Mouse (Mus musculus) spleen, postnatal 10 days (tissue): ENCODE results near the gene Agbl3.

ENCODE experiments used
- DNase-seq, 2 experiments: peaks; one replicate each; pipeline ENCODE4 v3.0.0; 2021 to 2022; ENCODE audit warnings: low spot score in 2 of 2

Agbl3 gene

DNA sequence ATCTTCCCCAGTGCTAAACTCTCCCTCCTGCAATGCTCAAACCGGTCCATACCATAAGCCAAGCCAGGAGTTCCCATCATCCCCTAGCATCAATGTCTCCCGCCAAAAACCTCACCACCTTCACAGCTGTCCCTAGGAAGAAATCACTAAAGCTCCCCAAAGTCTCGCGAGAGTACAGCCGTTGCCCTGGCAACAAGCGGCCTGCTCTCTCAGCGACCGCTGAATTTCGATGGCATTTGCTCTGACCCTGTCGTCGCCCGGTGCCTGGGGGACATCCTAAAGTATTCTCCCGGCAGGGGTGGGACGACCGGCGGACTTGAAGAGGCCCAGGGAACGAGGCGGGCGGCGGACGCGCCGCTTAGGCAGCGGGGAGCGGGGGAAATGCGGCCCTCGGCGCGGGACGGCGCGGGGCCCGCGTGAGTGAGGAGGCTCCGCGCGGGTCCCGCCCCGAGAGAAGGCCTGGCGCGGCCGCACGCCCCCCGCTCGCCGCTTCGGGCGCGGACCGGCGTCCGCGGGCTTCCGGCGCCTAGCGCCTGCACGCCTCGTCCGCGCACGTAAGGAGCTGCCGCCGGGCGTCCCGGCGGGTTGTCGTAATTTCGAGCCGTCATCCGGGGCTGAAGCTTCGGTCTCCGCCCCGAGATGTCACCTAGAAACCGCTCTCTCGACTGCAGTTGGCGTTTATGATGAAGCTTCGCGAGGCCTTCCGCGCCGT lies at the start of gene Agbl3:
TSS of gene Agbl3 (plus strand) at position 202 of the 712 bp plus-strand sequence.
- peak; percentile 98 for DNase-seq

DNA sequence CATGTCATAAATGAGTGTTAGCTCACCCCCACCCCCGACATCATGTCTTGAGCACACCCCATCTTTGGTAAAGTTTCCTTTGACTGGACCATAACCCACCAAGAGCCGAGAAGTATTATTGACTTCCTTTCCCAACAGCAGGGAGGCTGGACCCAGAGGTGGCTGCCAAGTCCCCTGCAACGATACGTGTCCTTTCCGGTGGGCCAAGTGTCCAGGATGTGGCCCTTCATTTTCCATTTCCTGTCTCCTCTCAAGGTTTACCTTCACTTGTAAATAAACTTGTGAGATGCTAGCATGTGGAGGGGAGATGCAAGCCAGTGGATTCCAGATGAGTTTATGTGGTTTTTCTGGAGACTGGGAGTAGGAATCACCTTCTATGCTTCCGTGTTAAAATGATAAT lies 49.2 kb upstream of the Agbl3 start:
- DNase-seq = no peak

DNA sequence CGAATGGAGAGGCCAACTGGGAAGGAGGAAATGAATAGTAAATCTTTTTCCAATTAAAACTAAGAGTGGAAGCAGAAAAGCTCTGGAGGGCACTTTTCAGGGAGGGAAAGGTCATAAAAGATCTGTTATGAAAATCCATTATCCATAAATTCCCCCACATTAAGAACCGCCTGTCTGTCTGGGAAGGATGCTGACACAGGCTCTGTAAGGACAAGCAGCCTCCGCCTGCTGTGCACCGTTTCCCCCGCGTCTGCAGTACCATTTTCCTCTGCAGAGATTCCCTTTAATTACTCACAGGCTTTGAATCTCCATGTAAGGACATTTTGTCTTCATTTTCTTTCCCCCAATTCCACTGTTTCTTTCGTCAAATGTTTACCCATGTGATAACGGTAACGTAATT lies 48.7 kb upstream of the Agbl3 start:
- no peak for DNase-seq

DNA sequence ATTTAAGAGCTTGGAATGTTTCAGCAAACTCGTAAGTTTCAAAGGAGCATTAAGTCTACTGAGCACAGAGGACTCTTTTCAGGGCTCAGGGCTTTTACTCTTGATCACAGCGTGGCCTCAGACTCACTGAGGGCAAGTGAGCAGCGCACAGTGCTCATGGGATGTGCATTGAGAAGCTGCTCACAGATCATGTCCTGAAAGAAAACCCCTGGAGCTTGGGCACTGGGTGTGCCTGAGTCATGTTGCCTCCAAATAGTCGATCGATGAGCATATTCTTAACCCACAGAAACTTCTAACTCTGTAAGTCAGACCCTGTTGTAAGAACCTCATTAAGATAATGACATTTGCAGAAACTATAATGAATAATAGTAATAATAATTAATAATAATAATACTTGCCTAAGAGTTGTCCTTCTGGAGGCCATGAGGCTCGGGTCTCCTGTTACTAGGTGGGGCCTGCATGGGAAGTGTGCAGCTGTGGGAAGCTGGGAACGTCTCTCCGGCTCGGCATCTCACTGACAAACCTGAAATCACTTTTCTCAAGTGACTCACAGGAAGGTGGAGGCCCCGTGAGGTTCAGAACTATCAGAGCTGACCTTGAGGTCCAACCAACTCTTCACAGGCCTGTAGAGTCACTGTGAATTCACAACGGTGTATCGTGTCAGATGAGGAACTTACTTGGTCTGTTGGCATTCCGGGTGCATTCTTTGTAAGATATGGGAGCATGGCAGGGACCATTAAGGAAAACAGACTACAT lies 45.1 kb upstream of the Agbl3 start:
- DNase-seq = no peak

DNA sequence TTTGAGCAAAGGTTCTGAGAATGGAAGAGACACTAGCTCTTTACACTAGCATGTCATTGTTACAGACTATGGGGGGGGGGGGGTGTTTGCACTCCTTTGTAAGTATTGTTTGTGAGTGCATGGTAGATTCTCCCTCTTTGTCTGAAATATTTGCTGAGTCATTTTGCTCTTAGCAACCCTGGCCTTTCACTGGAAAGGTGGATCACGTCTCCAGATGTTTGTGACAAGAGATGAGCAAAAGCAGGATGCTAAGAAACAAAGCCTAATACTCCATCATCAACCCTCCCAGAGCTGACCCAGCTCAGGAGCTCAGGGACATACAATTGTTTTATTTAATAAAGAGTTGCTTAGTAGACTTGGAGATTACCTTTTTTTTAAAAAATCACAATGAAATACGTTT lies 43.3 kb upstream of the Agbl3 start:
- DNase-seq = no peak

DNA sequence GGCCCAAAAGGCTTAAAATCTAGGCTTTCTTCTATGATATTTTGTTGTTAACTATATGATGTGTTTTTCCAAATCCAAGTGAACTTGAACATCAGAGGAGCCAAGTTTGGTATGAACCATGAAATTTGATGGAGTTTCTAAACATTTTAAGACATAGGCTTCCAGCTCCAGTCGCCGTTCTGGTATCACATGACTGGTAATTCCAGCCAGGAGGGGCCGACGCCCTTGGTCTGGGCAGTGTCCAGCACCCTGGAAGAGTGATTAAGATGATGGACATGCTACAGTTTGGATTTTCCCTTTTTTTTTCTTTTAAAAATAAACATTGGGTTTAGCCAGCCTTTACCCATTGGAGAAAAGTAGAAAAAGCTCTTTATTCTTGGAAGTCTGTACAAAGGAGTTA lies 36.3 kb upstream of the Agbl3 start:
- no peak for DNase-seq

DNA sequence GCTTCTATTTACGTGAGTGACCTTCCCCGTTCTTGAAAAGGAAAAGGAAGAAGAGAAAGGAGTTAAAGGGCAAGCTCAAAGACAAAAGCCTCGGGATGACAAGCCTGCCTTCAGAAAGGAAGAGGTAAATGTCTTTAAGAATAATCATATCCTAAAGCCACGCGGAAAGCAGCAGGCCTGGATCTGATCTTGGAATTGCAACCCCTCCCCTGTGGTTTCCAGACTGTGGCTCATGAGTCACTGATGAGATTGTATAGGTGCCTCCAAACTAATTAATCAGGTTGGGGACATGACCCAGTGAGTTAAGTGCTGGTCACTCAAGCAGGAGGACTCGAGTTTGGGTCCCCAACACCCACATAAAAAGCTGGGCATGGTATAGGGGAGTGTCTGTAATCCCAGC lies 32.4 kb upstream of the Agbl3 start:
- DNase-seq = no peak

DNA sequence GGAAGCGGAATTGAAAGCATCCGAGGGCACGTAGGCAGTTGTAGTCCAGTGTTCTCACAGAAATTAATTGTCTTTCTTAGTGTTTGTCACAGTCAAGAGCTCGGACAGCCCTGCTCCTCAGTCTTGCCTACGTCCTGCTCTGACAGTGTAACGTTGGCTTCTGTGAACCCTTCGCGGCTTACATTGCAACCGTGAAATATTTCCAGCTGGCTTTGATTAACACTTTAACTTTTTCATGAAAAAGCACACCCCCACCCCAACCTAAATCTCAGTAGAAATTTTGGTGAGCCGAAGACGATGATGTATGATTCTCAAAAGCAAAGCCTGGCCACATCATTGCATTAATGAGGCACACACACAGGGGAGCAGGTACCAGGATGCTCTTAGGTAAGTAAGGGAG lies 31.7 kb upstream of the Agbl3 start:
- DNase-seq = no peak

DNA sequence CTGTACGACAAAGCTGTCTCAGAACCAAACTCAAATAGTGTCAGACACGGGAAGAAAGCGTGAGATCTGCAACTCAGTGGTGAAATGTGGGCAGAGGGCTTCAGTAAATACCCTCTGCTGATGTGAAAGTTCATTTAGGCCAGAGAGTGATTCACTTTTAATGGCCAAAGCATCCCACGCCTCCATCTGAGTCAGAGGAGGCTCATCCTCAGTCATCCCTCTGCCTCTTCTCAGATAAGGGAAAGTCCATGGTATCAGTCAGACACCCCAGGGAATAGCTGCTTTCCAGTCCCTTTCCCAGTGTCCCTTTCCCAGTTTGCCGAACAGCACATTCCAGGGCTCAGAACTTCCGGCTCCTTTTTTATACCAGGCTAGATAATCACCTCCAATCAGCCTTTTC lies 30.7 kb upstream of the Agbl3 start:
- DNase-seq = no peak

DNA sequence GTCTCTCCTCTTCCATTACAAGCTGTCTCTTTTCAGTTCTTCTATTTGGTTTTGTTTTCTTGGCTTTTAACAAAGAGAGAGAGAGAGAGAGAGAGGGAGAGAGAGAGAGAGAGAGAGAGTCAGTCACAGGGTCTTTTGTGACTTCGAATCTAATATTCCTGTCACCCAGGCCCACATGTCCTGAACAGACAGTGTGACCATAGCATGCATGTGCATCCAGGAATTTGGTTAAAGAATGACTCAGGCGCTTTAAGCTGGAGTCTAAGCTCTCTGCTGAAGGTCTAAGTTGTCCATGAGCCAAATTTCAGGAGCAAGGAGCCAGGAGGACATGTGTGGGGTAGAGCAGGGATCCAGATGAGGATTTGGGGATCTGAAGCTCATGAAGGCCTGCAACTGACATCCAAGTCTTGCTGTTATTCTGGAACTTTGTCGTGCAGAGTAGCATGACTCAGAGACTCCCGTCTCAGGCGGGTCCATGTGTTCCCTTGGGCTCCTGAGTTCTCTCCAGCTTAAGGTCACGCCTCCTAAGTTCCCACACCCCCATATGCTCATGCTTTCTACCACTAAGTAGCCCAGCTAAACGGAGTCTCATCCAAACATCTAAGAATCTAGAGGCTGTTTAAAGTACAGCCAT lies 29.6 kb upstream of the Agbl3 start:
- DNase-seq = no peak

DNA sequence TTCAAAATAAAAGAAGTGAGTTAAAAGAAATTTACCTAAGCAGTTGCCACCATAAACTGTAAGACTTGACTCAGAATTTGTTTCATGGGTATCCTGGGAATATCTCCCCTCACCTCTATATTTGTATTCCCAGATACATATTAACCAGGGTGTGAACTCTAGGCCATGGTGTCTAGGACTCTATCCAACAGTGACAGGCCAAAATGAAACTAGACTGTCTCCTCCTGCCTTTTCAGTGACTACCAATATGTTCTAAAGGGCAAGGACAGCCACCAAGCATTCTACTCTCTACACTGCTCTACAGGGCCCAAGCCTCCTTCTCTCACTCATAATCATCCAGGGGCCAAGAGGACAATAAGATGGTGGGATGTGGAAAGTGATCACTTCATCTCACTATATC lies 28.6 kb upstream of the Agbl3 start:
- DNase-seq = no peak

DNA sequence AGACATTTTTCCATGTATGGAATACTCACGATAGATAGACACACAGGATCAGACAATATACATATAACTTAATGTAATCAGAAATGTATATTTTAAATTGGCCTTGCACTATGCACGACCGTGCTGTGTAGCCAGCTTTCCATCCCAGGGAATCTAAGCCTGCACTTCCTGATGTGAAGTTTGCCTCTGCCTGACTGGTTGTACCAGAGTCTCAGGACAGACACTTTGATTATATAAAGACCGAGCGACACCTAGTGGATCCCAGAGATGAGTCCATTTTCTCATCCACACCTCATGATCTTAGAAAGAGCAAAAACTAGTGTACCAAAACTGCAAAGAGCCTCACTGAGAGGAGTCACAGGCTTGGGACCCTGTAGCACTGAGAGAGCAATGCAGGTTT lies 25.8 kb upstream of the Agbl3 start:
- peak in 1 of 2 experiments; percentile 29 for DNase-seq

DNA sequence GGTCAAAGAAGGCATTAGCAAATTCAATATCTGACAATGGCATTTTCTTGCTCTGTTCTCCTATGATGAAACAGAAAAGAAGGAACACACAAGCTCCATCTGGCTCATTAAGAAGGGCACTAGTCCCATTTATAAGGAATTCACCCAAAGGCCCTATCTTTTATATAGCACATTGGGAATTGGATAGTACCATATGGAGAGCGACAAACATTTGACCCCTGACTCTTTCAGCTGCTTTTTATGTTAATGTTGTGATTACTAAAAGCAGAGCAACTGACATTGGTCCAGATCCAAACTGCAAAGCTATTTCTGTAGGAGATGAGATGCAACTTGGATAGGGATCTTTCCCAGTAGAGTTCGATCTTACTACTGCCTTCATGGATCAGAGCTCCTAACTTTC lies 21.9 kb upstream of the Agbl3 start:
- no peak for DNase-seq

DNA sequence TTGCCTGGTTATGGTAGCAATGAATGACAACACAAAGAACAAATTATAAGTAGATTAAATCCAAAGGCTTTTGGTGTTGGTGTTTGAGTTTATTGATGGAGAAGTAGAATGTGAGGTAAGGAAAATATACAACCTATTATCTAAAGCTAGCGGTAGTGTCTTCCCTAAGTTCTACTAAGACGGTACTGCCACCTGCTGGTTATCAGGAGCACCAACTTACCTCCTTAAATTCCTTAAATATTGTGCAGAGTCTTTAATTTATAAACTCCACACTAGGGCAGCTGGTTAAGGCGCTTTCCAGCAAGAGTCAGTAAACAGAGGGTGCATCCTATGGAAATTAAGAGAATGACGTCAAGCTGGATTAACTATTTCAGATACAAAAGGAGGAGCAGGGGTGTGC lies 20.2 kb upstream of the Agbl3 start:
- DNase-seq = peak in 1 of 2 experiments; percentile 64

DNA sequence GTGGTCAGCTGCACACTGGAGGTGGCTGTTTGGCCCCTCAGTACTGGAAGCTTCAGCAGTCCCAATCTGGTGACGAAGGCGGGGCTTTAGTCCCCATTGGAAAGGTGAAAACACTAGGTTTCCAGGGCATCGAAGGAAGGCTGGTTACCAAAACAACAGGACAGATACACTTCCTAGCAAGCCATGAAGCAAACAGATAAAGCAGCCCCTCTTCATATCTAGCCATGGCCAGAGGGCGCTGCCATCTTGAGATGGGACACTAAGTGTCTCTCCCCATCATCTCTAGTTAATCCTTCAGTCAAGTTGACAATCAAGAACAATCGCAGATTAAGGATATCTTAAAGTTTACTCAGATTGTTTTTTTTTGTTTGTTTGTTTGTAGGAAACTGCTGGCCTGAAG lies 14.5 kb upstream of the Agbl3 start:
- DNase-seq = no peak

DNA sequence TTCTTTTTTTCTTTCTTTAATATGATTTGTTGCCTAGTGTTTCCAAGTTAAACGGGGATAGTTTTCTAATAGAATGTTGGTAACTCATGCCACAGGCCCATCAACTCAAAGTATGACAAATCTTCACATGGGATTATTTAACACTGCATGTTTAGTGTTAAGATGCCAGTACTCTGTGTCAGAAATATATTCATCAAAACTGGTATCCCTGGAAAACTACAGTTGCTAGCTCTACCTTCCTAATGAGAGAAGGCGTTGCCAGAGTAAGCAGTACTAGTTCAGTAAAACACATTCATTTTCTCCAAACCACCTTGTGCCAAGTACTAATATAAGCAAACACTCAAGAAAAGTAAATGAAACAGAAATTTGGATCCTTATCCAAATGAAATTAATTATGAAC lies 10.2 kb upstream of the Agbl3 start:
- DNase-seq = no peak

DNA sequence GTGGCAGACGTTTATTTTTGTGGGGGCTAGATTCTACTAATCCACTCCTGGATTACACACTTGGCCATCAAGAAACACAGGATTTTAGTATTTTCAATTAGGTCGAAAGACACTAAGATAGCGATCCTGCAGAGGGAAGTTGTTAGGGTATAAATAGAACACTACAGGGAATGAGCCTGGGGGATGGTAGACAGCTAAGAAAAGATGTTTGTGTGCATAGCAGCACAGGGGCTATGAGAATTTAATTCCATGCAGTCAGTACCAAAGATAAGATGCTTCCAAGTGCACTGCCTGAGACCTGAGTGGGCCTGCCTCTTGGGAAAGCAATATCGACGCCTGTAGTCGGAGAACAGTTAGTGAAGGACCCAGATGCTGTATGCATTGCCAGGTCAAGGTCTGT lies 9.7 kb upstream of the Agbl3 start:
- no peak for DNase-seq

DNA sequence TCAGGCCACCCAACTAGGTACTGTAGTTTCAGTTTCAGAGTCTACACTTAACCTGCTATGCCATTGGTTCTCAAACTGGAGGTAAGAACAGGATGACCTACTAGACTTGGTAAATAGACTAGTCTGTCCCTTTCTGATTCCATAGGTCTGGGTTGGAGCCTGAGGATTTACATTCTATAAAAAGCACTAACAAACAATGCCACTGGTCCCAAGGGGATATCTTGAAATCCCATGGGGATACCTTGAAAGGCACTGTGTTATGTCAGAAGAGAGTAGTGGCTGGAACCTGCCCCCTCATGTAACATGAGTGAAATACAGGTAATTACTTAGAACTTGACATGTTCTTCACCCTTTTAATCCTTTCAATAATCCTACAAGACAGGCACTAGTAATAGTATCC lies 3.8 kb upstream of the Agbl3 start:
- DNase-seq = no peak

DNA sequence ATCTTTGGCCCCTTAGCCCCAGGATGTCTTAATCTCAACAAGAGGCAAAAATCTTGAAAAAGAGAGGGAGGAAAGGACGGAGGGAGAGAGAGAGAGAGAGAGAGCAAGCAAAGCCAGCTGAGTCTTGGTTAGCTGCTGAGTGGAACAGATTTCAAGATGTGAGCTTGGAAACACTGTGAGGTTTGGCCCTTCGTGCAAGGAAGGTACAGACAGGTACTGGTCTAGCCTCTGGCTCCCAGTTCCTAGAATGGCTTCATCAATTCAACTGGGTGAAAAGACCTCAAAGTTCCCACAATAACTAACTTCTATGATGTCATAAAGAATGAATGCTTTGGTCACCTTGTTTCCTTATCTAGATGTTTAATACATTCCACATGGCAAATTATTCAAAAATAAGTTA lies 3.1 kb upstream of the Agbl3 start:
- no peak for DNase-seq

DNA sequence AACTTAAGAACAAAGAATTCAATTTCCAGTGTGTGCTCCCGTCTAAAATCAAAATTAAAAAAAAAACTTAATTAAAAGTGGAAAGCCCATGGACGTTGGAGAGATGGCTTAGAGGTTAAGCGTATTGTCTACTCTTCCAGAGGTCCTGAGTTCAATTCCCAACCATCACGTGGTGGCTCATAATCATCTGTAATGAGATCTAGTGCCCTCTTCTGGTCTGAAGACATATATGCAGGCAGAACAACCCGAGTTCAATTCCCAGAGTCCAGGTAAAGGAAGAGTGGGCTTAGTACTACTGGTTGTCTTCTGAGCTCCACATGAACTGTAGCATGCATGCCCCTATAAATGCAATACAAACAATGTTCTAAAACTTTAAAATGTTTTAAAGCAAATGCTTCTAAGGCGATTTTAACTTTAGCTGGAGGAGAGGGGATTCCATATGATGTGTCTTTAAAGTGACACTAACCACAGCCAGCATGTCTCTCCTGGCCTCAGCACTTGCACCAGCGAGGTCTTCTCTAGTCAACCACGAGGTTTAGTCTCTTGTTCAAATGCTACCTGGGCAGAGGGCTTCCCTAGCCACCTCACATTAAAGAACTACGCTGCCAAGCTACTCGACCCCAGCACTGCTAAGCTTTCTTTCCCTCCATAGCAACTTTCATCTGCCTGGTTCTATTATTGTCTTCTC lies 2.1 kb upstream of the Agbl3 start:
- DNase-seq = no peak

DNA sequence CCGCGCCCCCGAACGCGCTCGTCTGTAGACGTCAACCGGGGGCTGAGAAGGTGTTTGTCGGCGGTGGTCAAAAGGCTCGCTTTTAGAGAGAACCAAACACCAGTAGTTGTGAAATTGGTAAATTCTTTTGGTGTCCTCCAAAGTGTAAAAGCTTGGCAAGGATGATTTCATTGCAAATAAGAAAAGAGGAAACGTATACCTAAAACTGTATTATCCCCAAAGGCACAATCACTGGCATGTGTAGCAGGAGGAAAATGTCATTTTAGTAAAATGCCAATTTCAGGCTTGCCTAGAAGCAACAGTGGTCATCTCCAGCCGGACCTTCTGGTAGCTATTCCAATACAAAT lies 684 bp downstream of the Agbl3 start:
- no peak for DNase-seq

DNA sequence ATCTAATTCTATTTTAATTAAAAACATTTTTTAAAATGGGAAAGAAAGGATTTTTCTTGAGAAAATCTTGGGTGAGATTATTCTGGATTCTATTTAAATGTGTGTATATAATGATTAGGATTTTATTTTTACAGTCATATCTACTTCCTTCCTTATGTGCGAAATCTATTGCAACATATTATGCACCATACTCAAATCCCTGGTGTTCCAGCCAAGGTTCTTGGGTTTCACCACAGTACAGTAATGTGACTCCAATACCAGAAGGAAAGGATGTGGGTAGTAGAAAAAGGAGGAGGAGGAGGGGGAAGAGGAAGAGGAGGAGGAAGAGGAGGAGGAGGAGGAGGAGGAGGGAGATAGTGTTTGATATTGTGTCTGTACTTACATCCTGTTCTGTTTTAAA lies 2.3 kb downstream of the Agbl3 start:
- no peak for DNase-seq

DNA sequence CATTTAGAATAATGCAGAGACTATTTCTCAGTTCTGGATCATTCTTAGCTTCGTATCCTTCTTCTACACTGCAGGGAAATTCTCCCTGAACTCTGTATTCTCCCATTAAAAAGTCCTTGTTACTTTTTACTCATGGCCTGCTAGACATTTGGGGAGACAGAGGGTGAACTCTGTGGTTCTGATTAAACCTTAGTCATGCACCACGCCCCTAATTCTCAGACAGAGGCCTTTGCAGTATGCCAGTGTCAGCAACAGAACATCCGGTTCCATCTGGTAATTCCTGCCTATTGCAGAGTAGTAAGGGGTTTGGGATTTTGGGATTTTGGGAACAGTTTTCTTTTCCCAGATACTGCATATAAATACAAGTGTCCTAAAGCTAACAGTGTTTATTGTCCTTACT lies 16.6 kb downstream of the Agbl3 start:
- DNase-seq = no peak
